Mouse (Mus musculus) thymus, adult 2 months (tissue): ENCODE measurements around the gene Cacna1e.

Source experiments
- CTCF ChIP-seq: fragments of 200-500 bp; IDR thresholded peaks from 2 replicates; pipeline ENCODE4 v1.5.1; 2012; ENCODE audit warnings: mild to moderate bottlenecking, control low read depth, low read length, moderate library complexity, borderline replicate concordance; ENCODE audit not compliant: control insufficient read depth, poor library complexity, insufficient read depth; ENCODE audit errors: extremely low read depth
- POLR2A ChIP-seq: fragments of 200-500 bp; IDR thresholded peaks from 2 replicates; pipeline ENCODE4 v1.6.1; 2012; ENCODE audit warnings: mild to moderate bottlenecking, low read length, control low read depth, moderate library complexity; ENCODE audit not compliant: control insufficient read depth, poor library complexity, insufficient read depth; ENCODE audit errors: extremely low read depth

GRCm38 (mm10) chr1:154555811-154556210, 328.5 kb downstream of the Cacna1e start:
- TF ChIP-seq CTCF (no peak), POLR2A (no peak)
